Mouse (Mus musculus): Measurements from ENCODE around the gene Alad.
A peak's percentile ranks its signal among the peaks of the same experiment; 100 is the strongest.
"Not testable (repeated sequence)": the region's sequence is repeated elsewhere in the genome, so short reads cannot be mapped to it uniquely, and the experiment has no call there.

The Alad gene

GRCm38 (mm10) chr4:62485450-62486161 is 34.1 kb downstream of the Alad start:
- DNase-seq = no peak

GRCm38 (mm10) chr4:62484928-62485327 is 34.8 kb downstream of the Alad start:
- no peak for DNase-seq

- no peak for DNase-seq
These were observed 38.8 kb downstream of the Alad start for GRCm38 (mm10) chr4:62480709-62481605.

GRCm38 (mm10) chr4:62479937-62480708 is 39.6 kb downstream of the Alad start, which contains the start of gene Bspry:
Bspry (plus strand) TSS chr4:62480053.
- no peak for DNase-seq

DNA sequence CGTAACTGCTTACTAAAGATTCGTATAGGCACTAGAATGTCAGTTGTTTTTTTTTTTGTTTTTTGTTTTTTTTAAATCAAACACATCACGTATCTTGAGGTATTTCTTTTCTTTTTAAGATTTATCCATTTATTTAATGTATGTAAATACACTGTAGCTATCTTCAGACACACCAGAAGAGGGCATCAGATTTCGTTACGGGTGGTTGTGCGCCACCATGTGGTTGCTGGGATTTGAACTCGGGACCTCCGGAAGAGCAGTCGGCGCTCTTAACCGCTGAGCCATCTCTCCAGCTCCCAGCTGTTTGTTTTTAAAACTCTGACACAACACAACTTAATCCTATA is 40.2 kb downstream of the Alad start:
- not testable (repeated sequence) for DNase-seq

DNA sequence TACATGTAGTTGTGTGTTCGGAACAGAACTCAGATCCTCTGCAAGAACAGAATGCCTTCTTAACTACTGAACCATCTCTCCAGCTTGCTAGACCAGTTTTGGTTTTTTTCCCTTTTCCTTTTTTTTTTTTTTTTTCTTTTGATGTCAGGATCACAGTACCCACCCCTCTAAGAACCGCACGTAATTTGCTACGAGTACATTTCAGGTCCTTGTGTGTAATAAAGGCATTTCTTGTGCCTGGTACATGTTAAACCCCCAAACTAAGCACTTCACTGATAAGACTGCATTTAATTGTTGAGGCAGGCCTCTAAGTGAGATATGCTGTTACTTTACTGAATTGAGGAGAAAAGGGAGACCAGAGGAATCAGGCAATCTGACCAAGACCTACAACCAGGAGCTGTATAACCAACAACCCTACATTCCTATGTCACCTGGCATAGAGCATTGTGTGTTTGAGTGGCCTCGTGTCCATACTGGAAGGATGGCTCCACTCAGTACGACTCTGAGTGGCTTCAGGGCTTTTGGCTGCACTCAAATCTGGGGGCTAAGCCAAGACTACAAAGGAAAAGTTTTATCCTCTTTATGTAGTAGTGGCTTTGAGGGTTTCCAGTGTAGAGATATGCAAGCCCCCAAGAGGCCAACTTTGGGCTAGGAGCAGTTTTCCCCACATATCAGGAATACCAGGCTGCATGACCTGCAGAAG is 42.0 kb downstream of the Alad start:
- DNase-seq = no peak

DNA sequence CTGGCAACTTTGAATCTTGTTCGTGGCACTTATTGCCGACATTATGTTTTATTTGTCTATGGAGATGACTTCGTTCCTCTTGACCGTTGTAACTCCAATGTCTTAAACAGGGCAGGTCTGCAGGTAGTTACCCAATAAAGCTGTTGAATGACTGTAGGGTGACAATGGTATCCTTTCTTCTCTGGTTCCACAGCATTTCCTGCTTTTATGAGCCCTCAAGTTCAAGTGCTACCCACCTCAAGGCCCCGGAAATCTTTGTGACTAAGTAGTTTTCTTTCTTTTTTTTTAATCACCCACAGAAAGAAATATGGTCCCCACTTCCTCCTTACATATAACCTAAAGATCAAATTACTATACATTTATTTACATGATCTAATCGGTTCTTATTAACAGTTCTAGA is 43.9 kb downstream of the Alad start:
- no peak for DNase-seq

DNA sequence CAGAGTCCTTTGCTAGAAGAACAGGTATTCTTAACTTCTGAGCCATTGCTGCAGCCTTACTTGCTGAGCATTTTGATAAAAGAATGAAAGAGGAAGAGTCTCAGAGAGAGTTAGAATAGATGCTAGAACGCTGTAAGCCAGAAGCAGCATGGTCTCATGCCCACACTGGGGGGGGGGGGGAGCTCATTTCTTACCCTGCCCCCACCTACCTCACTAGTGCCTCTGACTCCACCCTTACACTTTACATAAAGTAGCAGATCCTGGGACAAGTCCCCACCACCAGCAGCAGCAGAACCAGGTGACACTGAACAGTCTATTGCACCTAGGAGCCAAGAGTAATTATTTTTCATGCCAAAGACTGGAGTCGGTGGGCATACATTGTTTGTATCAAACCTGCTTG is 44.6 kb downstream of the Alad start:
- DNase-seq = no peak

DNA sequence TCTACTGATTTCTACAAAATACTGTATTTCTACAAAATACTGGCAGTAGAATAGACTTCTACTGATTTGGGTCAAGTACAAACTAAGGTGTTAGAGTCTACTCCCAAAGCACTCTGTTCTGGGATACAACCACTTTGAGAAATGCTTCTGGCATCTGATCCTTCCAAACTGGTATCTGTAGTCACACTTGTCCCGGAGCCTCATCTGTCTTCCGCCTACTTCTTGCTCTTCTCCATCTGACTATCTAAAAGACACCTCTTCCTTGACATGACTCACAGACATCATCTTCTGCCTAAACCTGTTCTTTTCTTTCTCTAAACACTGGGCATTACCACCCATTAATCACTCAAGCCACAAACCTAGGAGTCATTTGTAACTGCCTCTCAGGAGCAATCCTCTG is 47.6 kb downstream of the Alad start:
- DNase-seq = no peak

DNA sequence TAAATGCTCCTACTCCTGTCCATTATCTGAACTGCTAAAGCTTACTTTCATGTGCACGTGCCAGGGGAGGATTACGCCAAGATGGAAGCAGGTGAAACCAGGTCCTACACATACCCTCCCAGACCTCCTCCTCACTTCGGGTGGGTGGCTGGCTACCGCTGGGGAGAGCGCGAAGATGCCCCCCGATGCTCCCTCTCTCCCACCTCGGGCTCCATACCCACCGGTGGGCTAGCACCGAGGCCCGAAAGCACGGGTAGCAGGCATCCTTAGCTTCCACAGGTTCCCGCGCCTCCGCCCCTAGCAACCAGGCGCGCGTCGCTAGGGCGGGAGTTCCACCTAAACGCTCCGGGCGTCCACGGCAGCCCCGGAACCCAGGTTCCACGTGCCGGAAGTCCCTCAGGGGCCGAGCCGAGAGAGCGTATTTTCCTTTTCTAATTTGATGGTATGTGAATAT is 49.1 kb downstream of the Alad start, which contains the start of gene Wdr31:
Wdr31 (minus strand) TSS at position 299 of the 454 bp plus-strand sequence.
- peak; percentile 61 for DNase-seq

- DNase-seq = no peak
These were observed 51.6 kb downstream of the Alad start for GRCm38 (mm10) chr4:62468158-62468557.

- DNase-seq = no peak
These were observed 56.6 kb downstream of the Alad start for GRCm38 (mm10) chr4:62463124-62463523.

DNA sequence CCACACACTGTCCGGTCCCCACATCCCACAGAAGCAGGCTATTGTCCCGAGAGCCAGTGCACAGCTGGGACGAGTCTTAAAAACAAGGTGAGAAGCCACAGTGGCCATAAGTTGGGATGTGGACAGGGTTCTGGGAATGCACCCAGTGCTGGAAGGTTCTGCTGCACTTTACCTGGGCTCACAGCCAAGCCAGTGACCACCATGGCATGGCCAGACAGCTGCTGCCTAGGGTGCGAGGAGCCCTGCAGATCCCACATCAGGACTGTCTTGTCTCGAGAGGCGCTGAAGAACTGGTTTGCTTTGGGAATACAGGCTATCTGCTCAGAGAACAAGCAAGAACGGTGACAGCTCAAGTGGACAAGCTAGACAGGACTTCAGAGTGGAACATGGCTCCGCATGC is 59.4 kb downstream of the Alad start:
- DNase-seq = no peak
